Mouse (Mus musculus) R1 (cell line): ENCODE results near the gene Son.

Experiments used
- DNase-seq: peaks from one replicate; pipeline ENCODE4 v3.0.0-alpha.2; 2018; ENCODE audit warnings: low read depth, low spot score

The Son gene

DNA sequence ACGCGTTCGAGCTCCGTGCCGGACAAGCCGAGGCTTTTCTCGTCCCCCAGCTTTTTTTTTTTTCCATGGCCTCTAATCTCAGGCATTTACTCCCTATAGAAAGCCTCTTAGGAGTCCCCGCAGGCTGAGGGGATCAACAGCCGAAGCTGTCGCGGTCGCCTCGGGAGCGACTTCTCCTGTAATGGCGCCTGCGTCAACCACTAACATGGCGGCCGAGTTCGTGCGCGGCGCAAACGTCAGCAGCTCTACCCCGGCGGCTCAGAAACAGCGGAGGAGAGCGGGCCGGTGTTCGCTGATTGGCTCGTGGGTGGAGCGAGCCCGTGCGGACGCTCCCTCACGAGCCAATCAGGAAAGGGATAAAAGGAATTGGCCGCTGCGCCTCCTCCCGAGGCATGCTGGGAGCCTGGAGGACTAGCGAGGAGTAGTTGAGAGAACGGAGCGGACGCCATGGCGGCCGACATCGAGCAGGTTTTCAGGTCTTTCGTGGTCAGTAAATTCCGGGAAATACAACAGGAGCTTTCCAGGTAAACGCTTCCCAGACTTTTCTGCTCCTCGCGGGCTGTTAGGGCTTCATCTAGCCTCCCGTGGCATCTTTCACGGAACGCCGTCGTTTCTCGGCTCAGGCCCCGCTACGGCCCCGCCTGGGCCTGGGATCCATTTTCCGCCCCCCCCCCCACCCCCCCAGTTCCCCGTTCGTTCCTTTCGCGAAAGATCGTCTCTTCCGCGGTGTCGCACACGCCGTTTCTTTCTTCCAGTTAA lies at the start of gene Son:
Son (plus strand) TSS at position 46 of the 759 bp plus-strand sequence.
- DNase-seq: peak; percentile 98

DNA sequence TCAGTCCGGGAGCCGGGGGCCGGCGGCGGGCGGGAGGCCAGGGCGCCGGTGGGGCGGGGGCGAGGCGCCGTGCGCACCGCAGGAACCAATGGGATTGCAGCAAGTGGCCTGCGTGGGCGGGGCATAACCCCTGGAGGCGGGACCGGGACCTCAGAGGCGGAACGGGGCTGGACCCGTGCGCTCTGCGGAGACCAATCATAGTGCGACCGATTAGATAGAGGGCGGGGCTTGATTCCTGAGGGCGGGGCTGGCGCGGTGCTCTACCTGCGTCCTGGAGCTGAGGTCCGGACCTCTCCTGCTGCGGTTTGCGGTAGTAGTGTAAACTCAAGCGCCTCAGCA lies 49.7 kb upstream of the Son start, which contains the start of gene Tmem50b:
Tmem50b (minus strand) TSS at position 129 of the 339 bp plus-strand sequence.
- peak; percentile 96 for DNase-seq

DNA sequence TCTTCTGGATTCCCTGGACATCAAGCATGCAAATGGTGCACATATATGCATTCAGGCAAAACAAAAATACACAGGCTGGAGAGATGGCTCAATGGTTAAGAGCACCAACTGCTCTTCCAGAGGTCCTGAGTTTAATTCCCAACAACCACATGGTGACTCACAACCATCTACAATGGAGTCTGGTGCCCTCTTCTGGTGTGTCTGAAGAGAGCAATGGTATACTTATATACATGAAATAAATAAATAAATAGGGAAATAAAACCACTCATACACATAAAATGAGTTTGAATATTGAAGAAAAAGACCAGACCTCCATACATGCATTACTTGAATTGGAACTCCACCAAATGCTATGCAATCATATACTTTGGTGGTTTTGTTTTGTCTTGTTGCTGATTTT lies 48.1 kb upstream of the Son start:
- DNase-seq: no peak

GRCm38 (mm10) chr16:91601081-91601480 lies 46.2 kb upstream of the Son start:
- no peak for DNase-seq

- DNase-seq: no peak
These were observed 45.6 kb upstream of the Son start for GRCm38 (mm10) chr16:91601693-91602092.

DNA sequence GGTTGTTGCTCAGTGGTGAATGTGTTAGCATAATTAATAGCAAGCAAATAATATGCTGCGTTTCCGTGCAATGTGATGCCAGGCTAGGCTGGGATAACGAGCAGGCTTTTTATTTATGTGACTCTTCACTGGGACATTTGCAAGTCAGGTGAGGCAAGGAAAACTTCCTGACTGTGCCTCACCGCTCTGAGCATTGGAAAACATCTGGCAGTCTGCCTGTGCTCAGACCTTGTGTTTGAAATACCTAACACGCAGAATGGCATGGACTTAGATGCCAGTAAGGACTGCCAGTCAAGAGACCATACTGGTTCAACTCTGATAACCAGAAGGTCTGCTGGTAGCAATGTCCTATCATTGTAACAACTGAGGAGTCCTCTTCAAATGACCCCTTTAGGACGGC lies 42.1 kb upstream of the Son start:
- DNase-seq: no peak

- no peak for DNase-seq
These were observed 40.3 kb upstream of the Son start for GRCm38 (mm10) chr16:91606958-91607357.

GRCm38 (mm10) chr16:91609501-91610245 lies 37.6 kb upstream of the Son start:
- no peak for DNase-seq

GRCm38 (mm10) chr16:91611248-91611647 lies 36.1 kb upstream of the Son start:
- DNase-seq: peak; percentile 77

DNA sequence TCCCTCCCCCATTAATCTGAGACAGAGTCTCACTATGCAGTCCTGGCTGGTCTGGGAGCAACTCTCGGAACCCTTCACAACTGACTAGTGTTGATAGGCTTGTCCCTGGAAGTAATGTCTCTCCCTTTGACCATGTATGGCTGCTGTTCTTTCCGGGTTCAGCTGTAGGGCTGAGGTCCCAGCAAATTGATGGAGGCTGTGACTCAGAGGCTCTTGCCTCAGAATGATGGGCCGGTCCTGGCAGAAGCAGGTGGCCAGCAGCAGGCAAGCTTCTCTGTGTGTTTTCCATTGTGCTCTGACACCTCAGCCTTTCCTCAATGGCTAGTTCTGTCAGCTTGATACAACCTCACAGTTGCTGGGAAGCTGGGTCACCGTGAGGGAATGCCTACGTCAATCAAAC lies 34.8 kb upstream of the Son start:
- no peak for DNase-seq

- DNase-seq: no peak
These were observed 32.8 kb upstream of the Son start for GRCm38 (mm10) chr16:91614552-91614951.

- peak; percentile 85 for DNase-seq
These were observed 28.5 kb upstream of the Son start, which contains the start of gene Dnajc28 for GRCm38 (mm10) chr16:91618511-91619501. TSS of gene Dnajc28 (minus strand) at chr16:91619026.

DNA sequence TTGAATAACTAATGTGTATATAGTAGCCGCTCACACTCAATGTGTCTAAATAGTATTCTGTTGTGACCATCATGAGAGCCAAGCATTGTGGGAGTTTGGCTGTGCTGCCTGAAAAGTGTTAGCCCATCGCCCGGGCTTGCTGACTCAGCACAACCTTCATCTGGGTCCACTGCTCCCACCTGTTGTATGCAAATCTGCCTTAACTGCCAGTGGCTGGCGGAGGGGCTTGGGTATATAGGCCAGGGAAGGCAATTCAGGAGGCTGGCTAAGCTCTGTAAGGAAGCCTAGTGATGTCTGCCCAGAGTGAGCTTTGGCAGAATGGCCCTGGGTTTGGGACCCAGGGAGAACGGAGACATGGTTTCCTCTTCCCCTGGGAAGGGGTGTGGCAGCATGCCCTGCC lies 27.1 kb upstream of the Son start:
- peak; percentile 40 for DNase-seq

- DNase-seq: peak; percentile 50
These were observed 26.3 kb upstream of the Son start for GRCm38 (mm10) chr16:91620991-91621390.

GRCm38 (mm10) chr16:91623074-91623473 lies 24.2 kb upstream of the Son start:
- no peak for DNase-seq

DNA sequence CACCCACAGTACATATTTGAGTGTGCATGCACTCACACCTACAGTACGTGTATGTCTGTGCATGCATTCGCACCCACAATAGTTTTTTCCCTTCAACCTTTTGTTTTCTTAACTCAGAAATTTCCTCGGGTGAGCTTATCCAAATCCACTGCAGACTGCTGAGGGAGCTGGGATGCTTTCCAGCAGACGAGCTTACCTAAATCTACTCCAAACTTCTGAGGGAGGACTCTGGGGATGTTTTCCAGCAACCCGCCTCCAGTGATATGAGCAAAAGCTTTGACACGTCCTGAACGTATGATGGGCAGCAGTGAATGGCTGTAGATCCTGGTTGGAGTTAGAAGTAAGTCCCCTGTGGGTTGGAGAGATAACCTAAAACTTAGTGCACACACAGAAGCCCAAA lies 19.5 kb upstream of the Son start:
- DNase-seq: no peak

GRCm38 (mm10) chr16:91628673-91629072 lies 18.6 kb upstream of the Son start:
- DNase-seq: no peak

DNA sequence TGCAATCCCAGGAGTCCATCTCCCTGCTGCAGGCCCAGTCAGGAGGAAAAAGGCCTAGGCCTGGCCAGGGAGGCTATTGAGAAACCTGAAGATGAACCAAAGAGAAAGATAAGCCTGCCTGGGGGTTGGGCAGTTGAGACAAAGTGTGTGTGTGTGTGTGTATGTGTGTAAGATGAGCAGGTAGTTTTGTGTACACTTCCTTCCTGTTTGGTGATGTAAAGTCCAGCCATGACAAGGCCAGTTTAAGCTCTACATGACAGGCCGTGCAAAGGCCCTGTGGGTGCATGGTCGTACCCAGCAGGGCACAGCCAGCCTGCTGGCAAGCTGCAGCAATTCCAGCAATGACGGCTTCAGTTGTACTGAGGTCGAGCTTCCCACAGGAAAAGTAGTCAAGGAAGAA lies 17.6 kb upstream of the Son start:
- DNase-seq: no peak

- peak; percentile 24 for DNase-seq
These were observed 16.7 kb upstream of the Son start for GRCm38 (mm10) chr16:91630584-91630983.

DNA sequence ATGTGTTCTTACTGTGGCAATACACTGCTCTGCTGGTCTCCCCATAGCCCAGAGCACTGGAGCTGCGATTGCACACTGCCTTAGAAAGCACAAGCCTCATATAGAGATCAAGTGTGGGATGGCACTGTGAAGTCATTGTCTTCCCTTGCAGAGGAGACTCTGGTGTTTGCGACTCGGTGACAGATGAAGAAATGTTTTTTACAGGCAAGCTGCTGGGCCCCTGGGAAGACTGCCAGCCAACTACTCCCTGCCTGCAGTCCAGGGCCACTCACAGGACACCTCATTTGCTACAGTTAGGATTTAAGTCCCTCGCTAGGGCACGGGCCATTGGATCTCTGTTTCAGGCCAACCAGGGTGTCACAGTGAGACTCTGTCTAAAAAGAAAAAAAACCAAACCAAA lies 14.9 kb upstream of the Son start:
- DNase-seq: no peak

DNA sequence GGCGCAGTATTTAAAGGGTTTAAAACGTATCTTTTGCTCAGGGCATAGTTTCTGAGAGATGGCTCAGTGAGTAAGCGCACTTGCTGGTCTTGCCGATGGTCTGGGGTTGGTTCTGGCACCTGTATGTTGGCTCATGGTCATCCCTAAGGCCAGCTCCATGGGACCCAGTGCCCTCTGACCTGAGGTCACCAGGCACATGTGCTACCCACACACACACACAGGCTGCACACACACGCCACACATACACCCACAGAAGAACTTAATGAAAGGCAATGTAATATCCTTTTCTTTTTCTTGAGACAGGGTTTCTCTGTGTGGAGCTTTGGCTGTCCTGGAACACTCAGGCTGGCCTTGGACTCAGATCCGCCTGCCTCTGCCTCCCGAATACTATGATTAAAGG lies 14.4 kb upstream of the Son start:
- DNase-seq: no peak

- DNase-seq: no peak
These were observed 13.7 kb upstream of the Son start for GRCm38 (mm10) chr16:91633641-91634040.
